Mouse (Mus musculus): ENCODE results near the gene Sva. TPM values are rescaled to one million over a fixed set of nuclear protein-coding genes. Genes with fewer than 3 reads are reported as not detected.

Sva gene
- not detected in 2 replicates for polyA plus RNA-seq (2021; fragmentation: Nextera tagmentation)
- long read RNA-seq, experiment 1: 0 reads
- long read RNA-seq, experiment 2: 0 reads

GRCm38 (mm10) chr6:42038094-42038493, at the start of gene Sva:
TSS of gene Sva (plus strand) at chr6:42038394.

Other genes with a start within 250 kb of the Sva start
- gene Pip, start 190.9 kb upstream of the Sva start, polyA plus RNA-seq (2021; fragmentation: Nextera tagmentation): not detected in 2 replicates
- gene Sval2, start 185.4 kb upstream of the Sva start, polyA plus RNA-seq (2021; fragmentation: Nextera tagmentation): not detected in 2 replicates
- 0.26 TPM in 1 of 2 replicates, not detected in the other for gene Sval1, start 86.8 kb upstream of the Sva start, polyA plus RNA-seq (2021; fragmentation: Nextera tagmentation)
- gene Sval3, start 70.3 kb upstream of the Sva start, polyA plus RNA-seq (2021; fragmentation: Nextera tagmentation): not detected in 2 replicates
- not detected in 2 replicates for gene Tas2r139, start 102.5 kb downstream of the Sva start, polyA plus RNA-seq (2021; fragmentation: Nextera tagmentation)
- gene Tas2r144, start 176.9 kb downstream of the Sva start, polyA plus RNA-seq (2021; fragmentation: Nextera tagmentation): not detected in 2 replicates
- 43.2 and 47.5 TPM in 2 replicates for gene Gstk1, start 207.5 kb downstream of the Sva start, polyA plus RNA-seq (2021; fragmentation: Nextera tagmentation)
- 0.13 TPM in 1 of 2 replicates, not detected in the other for gene Tmem139, start 223.6 kb downstream of the Sva start, polyA plus RNA-seq (2021; fragmentation: Nextera tagmentation)
- gene Casp2, start 226.6 kb downstream of the Sva start, polyA plus RNA-seq (2021; fragmentation: Nextera tagmentation): 3.2 and 3.9 TPM in 2 replicates
- 0.21 and 0.36 TPM in 2 replicates for gene Clcn1, start 248.3 kb downstream of the Sva start, polyA plus RNA-seq (2021; fragmentation: Nextera tagmentation)

Measured in layer of hippocampus, adult 6 months (tissue).